Mouse (Mus musculus): Measurements from ENCODE around the gene Foxp1. TPM values are rescaled to one million over a fixed set of nuclear protein-coding genes. Genes with fewer than 3 reads are reported as not detected.

Foxp1 gene
- polyA plus RNA-seq, 1 experiment = 17.7 TPM

DNA sequence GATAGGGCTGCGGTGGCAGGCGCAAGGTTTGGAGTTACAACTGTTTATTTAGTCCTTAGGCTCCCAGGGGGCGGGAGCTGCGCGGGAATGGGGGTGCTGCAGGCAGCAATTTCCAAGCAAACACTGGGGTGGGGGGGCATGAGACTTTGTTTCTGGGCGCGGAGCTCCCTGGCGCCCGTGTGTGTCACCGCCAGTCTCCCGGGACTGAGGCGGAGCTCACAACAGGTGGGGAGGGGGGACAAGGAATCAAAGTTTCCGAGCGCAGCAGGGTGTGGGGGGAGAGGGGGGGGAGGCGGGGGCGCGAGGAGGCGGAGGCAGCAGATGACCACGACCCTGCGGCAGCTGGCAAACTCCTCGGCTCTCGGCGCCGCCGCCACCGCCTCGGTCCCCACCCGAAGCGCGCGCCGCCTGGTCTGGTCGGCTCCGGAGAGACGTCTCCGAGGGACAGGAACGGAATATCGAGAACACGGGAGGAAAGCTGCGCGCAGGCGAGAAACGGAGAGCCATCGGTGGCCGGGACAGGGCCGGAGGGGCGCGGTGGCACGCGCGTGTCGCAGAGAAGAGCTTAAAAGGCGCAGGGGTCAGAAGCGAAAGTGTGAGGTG lies 1.4 kb downstream of the Foxp1 start:
- TF ChIP-seq TCF3 (IDR thresholded peaks at IDR 0.05; ENCODE audit: insufficient read length, low read depth) = no peak
- peak in 2 of 3 experiments; percentile 51 to 58 for TF ChIP-seq MYOG (IDR thresholded peaks at IDR 0.05; ENCODE audit: control insufficient read depth in 1 of 3, insufficient read depth in 1 of 3, insufficient read length in 2 of 3, low read depth in 2 of 3)
- TF ChIP-seq E2F4 (IDR thresholded peaks at IDR 0.05; ENCODE audit: insufficient read depth) = no peak
- TF ChIP-seq MAX (IDR thresholded peaks at IDR 0.05; ENCODE audit: low read depth) = no peak
- peak; percentile 71 for TF ChIP-seq POLR2A (IDR thresholded peaks at IDR 0.05; ENCODE audit: insufficient read length, low read depth)
- peak; percentile 62 for TF ChIP-seq POLR2AphosphoS2 (IDR thresholded peaks at IDR 0.05; ENCODE audit: insufficient read length, low read depth)
- TF ChIP-seq MYOD1 (IDR thresholded peaks at IDR 0.05; ENCODE audit: control insufficient read depth in 1 of 3, insufficient read length in 2 of 3, low read depth in 2 of 3) = peak in 2 of 3 experiments; percentile 40 to 76
- H3K4me2 ChIP-seq (ENCODE audit: low read depth) = peak overlapping the region; percentile 76

DNA sequence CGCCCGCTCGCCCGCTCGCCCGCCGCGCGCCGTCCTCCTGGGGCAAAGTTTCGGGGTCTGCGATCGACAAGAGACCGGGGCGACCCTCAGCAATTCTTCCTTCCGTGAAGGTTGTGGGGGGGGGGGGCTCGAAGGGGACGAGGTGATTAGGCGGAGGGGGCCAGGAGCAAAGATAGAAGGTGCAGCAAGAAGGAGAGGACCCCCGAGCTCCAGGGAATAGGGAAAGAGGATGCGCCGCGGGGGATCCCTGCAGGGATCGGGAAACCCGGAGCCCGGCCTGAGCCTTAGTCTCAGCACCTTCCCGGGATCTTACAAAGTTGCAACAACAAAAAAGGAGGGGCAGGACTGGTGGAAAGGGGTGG lies 1.9 kb downstream of the Foxp1 start:
- TF ChIP-seq REST (IDR thresholded peaks at IDR 0.05; ENCODE audit: insufficient read depth, insufficient read length) = no peak
- TF ChIP-seq TCF12 (IDR thresholded peaks at IDR 0.05; ENCODE audit: insufficient read depth, poor library complexity, severe bottlenecking) = no peak
- peak; percentile 23 for TF ChIP-seq POLR2A (IDR thresholded peaks at IDR 0.05; ENCODE audit: insufficient read length, low read depth)
- TF ChIP-seq MYOD1 (IDR thresholded peaks at IDR 0.05; ENCODE audit: control insufficient read depth in 1 of 3, insufficient read length in 2 of 3, low read depth in 2 of 3) = no peak
- Histone ChIP-seq H3K4me3 (peak overlapping the region; percentile 86), H3K4me2 (ENCODE audit: low read depth) (peak overlapping the region; percentile 76)

More for the DNA sequence above, 1.4 kb downstream of the Foxp1 start:
- H3ac ChIP-seq (ENCODE audit: control insufficient read depth, insufficient read length) = peak overlapping the region; percentile 88
- H3K4me3 ChIP-seq = peak overlapping the region; percentile 86
- H3K36me3 ChIP-seq (ENCODE audit: control insufficient read depth, insufficient read depth) = peaks cover 4% of the 10 kb centered on the region
- no peaks in the 10 kb centered on the region for H3K27me3 ChIP-seq (ENCODE audit: control insufficient read depth, insufficient read depth, insufficient read length)
- peaks cover 9% of the 10 kb centered on the region for H3K79me2 ChIP-seq (ENCODE audit: control insufficient read depth, insufficient read depth)

DNA sequence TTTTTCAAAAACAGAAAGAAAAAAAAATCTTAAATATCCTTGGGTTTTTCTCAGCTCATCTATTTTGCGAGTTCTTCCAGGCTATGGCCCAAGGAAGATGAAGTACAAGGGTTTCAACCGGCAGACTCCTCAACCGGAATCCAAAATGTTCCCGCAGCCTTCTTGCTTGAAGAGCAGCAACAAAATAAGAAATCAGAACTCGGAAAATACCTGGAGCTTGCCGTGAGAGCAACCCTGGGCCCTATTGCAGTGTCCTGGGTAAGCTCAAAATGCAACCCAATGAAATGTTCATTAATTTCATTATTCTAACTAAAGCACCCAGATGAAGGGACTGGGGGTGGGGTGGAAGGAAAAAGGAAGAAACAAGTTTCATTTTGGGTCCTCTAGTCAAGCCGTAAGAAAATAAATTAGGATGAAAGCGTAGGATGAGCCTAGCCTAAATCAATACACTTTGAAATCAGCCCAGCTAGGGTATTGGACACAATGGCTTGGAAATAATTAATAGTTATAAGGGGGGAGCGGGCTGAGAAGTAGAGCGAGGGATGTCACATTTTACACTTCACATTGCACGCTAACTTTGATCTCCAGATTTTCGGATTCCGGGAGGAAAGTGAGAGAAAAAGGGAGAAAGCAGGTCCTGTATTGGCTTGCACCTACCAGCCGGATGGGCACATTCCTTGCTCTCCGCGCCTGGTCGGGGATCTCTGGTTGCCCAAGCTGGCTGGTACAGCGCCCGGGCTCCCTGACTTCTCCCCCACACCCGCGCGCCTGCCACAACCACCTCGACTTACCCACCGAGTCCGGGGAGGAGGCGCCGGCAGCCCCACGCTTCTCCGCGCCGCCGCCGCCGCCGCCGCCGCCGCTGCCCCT lies 2.5 kb downstream of the Foxp1 start:
- Histone ChIP-seq H3ac (ENCODE audit: control insufficient read depth, insufficient read length) (peak overlapping the region; percentile 88), H3K36me3 (ENCODE audit: control insufficient read depth, insufficient read depth) (no peaks in the 10 kb centered on the region), H3K27me3 (ENCODE audit: control insufficient read depth, insufficient read depth, insufficient read length) (no peaks in the 10 kb centered on the region), H3K79me2 (ENCODE audit: control insufficient read depth, insufficient read depth) (peaks cover 9% of the 10 kb centered on the region), H3K4me3 (peak overlapping the region; percentile 86), H3K4me2 (ENCODE audit: low read depth) (peak overlapping the region; percentile 73)
- TF ChIP-seq MYOG (IDR thresholded peaks at IDR 0.05; ENCODE audit: control insufficient read depth in 1 of 3, insufficient read depth in 1 of 3, insufficient read length in 2 of 3, low read depth in 2 of 3) (no peak), REST (IDR thresholded peaks at IDR 0.05; ENCODE audit: insufficient read depth, insufficient read length) (no peak), CEBPB (IDR thresholded peaks at IDR 0.05; ENCODE audit: insufficient read depth, poor library complexity, severe bottlenecking) (no peak), USF1 (IDR thresholded peaks at IDR 0.05; ENCODE audit: low read depth) (no peak), E2F4 (IDR thresholded peaks at IDR 0.05; ENCODE audit: insufficient read depth) (no peak), TCF3 (IDR thresholded peaks at IDR 0.05; ENCODE audit: insufficient read length, low read depth) (no peak), POLR2AphosphoS2 (IDR thresholded peaks at IDR 0.05; ENCODE audit: insufficient read length, low read depth) (no peak), POLR2A (IDR thresholded peaks at IDR 0.05; ENCODE audit: insufficient read length, low read depth) (no peak), SRF (IDR thresholded peaks at IDR 0.05; ENCODE audit: control insufficient read depth, insufficient read length, low read depth) (no peak), MAX (IDR thresholded peaks at IDR 0.05; ENCODE audit: low read depth) (no peak), MYOD1 (IDR thresholded peaks at IDR 0.05; ENCODE audit: control insufficient read depth in 1 of 3, insufficient read length in 2 of 3, low read depth in 2 of 3) (no peak), TCF12 (IDR thresholded peaks at IDR 0.05; ENCODE audit: insufficient read depth, poor library complexity, severe bottlenecking) (no peak)

More for the DNA sequence above, 1.9 kb downstream of the Foxp1 start:
- Histone ChIP-seq H3K79me2 (ENCODE audit: control insufficient read depth, insufficient read depth) (peaks cover 9% of the 10 kb centered on the region), H3K36me3 (ENCODE audit: control insufficient read depth, insufficient read depth) (no peaks in the 10 kb centered on the region), H3ac (ENCODE audit: control insufficient read depth, insufficient read length) (peak overlapping the region; percentile 88), H3K27me3 (ENCODE audit: control insufficient read depth, insufficient read depth, insufficient read length) (no peaks in the 10 kb centered on the region)

DNA sequence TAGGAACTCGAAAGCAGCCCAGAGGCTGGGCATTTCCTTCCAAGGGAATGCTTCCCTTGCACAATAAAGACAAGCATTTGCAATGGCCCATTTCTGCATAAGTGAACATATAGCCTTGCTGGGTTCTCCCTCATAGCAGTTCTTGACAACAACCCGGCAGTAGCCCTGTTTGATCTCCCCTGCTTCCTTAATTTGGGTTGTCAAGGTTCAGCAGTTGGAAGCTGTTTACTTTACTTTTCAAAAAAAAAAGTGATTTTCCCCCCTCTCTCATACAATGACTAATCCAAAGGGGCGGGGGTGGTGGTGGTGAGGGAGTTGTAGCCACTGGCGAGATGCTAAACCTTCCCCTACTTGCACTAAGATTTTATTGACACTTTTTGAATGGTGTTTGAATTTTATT lies 3.5 kb downstream of the Foxp1 start:
- peak overlapping the region; percentile 86 for H3K4me3 ChIP-seq
- H3K36me3 ChIP-seq (ENCODE audit: control insufficient read depth, insufficient read depth) = no peaks in the 10 kb centered on the region
- H3ac ChIP-seq (ENCODE audit: control insufficient read depth, insufficient read length) = no peak overlapping the region
- TF ChIP-seq CEBPB (IDR thresholded peaks at IDR 0.05; ENCODE audit: insufficient read depth, poor library complexity, severe bottlenecking) = no peak
- no peak for TF ChIP-seq MYOD1 (IDR thresholded peaks at IDR 0.05; ENCODE audit: control insufficient read depth in 1 of 3, insufficient read length in 2 of 3, low read depth in 2 of 3)
- no peak for TF ChIP-seq POLR2AphosphoS2 (IDR thresholded peaks at IDR 0.05; ENCODE audit: insufficient read length, low read depth)
- no peaks in the 10 kb centered on the region for H3K27me3 ChIP-seq (ENCODE audit: control insufficient read depth, insufficient read depth, insufficient read length)
- H3K4me2 ChIP-seq (ENCODE audit: low read depth) = peak overlapping the region; percentile 73
- peaks cover 9% of the 10 kb centered on the region for H3K79me2 ChIP-seq (ENCODE audit: control insufficient read depth, insufficient read depth)

DNA sequence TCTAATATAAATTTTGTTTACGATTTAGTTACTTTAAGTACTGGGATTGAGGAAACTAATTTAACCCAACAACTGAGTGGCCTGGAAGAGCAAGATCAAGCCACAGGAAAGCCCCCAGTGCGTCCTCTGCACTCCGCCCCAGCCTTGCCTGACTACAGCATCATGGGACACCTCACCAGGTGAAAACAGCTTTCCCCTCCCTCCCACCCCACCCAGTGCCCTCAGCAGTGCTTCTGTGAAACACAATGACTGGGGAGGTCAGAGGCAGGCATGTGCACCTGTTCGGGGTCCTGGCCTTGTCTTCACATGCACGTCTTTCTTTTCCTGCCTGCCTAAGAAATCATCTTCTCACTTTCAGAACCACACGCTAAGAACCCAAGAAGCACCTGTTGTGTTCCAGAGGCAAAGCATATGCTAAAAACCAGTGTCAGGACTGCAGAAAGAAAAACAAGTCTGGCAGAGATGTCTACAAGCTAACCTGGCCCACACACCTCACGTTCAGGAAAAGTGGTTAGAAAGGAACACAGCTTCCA lies 6.8 kb downstream of the Foxp1 start:
- no peak overlapping the region for H3K4me2 ChIP-seq (ENCODE audit: low read depth)

More for the DNA sequence above, 6.8 kb downstream of the Foxp1 start:
- no peak for TF ChIP-seq REST (IDR thresholded peaks at IDR 0.05; ENCODE audit: insufficient read depth, insufficient read length)
- TF ChIP-seq E2F4 (IDR thresholded peaks at IDR 0.05; ENCODE audit: insufficient read depth) = no peak
- TF ChIP-seq CEBPB (IDR thresholded peaks at IDR 0.05; ENCODE audit: insufficient read depth, poor library complexity, severe bottlenecking) = no peak
- TF ChIP-seq TCF12 (IDR thresholded peaks at IDR 0.05; ENCODE audit: insufficient read depth, poor library complexity, severe bottlenecking) = no peak
- no peak for TF ChIP-seq MAX (IDR thresholded peaks at IDR 0.05; ENCODE audit: low read depth)
- TF ChIP-seq MYOG (IDR thresholded peaks at IDR 0.05; ENCODE audit: control insufficient read depth in 1 of 3, insufficient read depth in 1 of 3, insufficient read length in 2 of 3, low read depth in 2 of 3) = no peak
- TF ChIP-seq POLR2A (IDR thresholded peaks at IDR 0.05; ENCODE audit: insufficient read length, low read depth) = no peak
- TF ChIP-seq MYOD1 (IDR thresholded peaks at IDR 0.05; ENCODE audit: control insufficient read depth in 1 of 3, insufficient read length in 2 of 3, low read depth in 2 of 3) = no peak
- no peak for TF ChIP-seq SRF (IDR thresholded peaks at IDR 0.05; ENCODE audit: control insufficient read depth, insufficient read length, low read depth)
- no peaks in the 10 kb centered on the region for H3K36me3 ChIP-seq (ENCODE audit: control insufficient read depth, insufficient read depth)
- no peaks in the 10 kb centered on the region for H3K27me3 ChIP-seq (ENCODE audit: control insufficient read depth, insufficient read depth, insufficient read length)
- H3K4me3 ChIP-seq = no peak overlapping the region
- H3ac ChIP-seq (ENCODE audit: control insufficient read depth, insufficient read length) = no peak overlapping the region
- peaks cover 9% of the 10 kb centered on the region for H3K79me2 ChIP-seq (ENCODE audit: control insufficient read depth, insufficient read depth)
